Mouse (Mus musculus) lung, adult 2 months (tissue): Measurements from ENCODE around the gene Bax. TPM values are rescaled to one million over a fixed set of nuclear protein-coding genes. Genes with fewer than 3 reads are reported as not detected.

Experiments
- DNase-seq: peaks from one replicate; pipeline ENCODE4 v3.0.0; 2022
- H3K4me1 ChIP-seq: fragments of 200-500 bp; 2 replicates; pipeline ENCODE4 v1.6.1; 2011; ENCODE audit warnings: low read length; ENCODE audit not compliant: control insufficient read depth, insufficient read depth
- H3K4me3 ChIP-seq: fragments of 200-500 bp; replicated peaks from 2 replicates; pipeline ENCODE3; 2011; ENCODE audit warnings: low read depth, mild to moderate bottlenecking, control low read depth, low read length; ENCODE audit errors: extremely low read depth
- CTCF ChIP-seq: fragments of 200-500 bp; IDR thresholded peaks from 2 replicates; pipeline ENCODE4 v1.5.1; 2011; ENCODE audit warnings: mild to moderate bottlenecking, low read length, control low read depth; ENCODE audit not compliant: insufficient read depth
- POLR2A ChIP-seq: fragments of 200-500 bp; IDR thresholded peaks from 2 replicates; pipeline ENCODE4 v1.6.1; 2011; ENCODE audit warnings: low read depth, mild to moderate bottlenecking, control low read depth, low read length, borderline replicate concordance; ENCODE audit errors: extremely low read depth
- WGBS: fragments of 180-500 bp; shearing (Covaris S2); methylation state at CpG from one replicate; pipeline ENCODE4 v1.1.7; 2018; 5-methylcytosine and 5-hydroxymethylcytosine counted together
- polyA plus RNA-seq: library from polyadenylated mRNA; depleted of rRNA; stranded (reverse); fragments of >200 nt; gene quantifications from 2 replicates; pipeline ENCODE4 v1.2.3, GENCODE M21; 2012

Gene Bax
- polyA plus RNA-seq, 1 experiment: 128 TPM

DNA sequence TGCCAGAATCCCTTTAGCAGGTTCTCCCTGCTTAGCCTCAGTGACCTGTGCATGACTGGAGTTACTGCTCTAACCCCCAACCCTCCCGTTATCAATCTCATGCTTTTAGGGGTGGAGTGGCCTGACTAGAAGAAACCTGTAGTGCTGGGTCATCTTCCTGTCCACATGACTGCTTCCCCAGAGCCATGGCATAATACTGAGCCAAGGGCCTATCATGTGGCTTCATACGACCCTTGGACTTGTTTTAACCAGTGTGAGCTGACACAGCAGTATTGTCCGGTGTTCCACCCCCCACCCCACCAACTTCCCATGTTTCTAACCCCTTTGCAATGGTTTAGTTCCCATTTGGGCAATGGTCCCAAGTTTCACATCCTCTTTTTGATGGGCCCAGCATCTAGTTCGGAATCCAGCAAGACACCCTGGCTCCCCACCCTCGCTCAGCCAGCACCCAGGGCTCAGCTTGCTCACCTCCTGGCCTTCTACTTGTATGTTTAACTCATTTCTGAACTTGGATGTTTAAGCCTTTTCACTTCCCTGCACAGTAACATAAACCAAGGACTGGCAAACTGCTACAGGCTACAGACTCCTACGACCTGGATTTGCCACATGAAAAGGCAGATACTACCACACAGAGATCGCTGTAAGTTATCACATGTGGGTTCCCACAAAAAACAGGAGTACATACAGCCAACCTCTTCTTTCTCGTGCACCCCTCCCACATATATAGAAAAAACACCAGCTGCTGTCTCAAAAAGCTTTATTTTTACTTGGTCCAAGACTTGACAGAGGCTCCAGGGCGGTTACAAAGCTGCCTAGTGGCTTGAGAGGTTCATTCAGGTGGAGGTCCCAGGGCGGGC, 9.3 kb downstream of the Bax start:
- Histone ChIP-seq H3K4me3 (peak overlapping the region; percentile 39), H3K4me1 (peaks cover 6% of the 10 kb centered on the region)
- 36% methylated on average over 10 of the region's 10 CpGs for WGBS
- no peak for DNase-seq
- TF ChIP-seq CTCF (no peak), POLR2A (peak; percentile 48; the same call in 1 of the 2 replicates)

GRCm38 (mm10) chr7:45456721-45457203, 9.9 kb downstream of the Bax start:
- 35% methylated on average over 9 of the region's 9 CpGs for WGBS
- no peak overlapping the region for H3K4me3 ChIP-seq
- peaks cover 6% of the 10 kb centered on the region for H3K4me1 ChIP-seq
- DNase-seq: no peak
- TF ChIP-seq CTCF (no peak), POLR2A (no peak)

- no peak for DNase-seq
- WGBS: 74% methylated on average over 13 of the region's 13 CpGs
- peaks cover 6% of the 10 kb centered on the region for H3K4me1 ChIP-seq
- 0 out of 2 replicates have a peak, but pooled peaks have one; percentile 19 for TF ChIP-seq POLR2A
- no peak for TF ChIP-seq CTCF
- no peak overlapping the region for H3K4me3 ChIP-seq
Measured at GRCm38 (mm10) chr7:45455932-45456696, 10.6 kb downstream of the Bax start.

DNA sequence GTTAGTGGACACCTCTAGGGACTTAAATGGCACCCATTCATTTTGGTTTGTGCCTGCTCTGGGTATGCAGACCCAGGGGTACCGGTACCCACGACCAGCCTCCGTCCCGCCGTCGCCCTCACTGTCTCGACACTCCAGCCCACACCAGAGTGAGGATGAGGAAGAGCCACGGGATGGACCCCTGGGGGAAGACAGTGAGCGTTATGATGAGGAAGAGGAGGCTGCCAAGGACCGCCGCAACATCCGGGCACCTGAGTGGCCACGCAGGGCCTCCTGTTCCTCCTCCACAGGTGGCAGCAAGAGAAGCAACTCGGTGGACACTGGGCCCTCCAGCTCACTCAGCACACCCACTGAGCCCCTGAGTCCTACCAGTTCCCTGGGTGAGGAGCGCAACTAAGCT, 11.7 kb downstream of the Bax start:
- no peak overlapping the region for H3K4me3 ChIP-seq
- no peak for DNase-seq
- TF ChIP-seq POLR2A: no peak
- no peak for TF ChIP-seq CTCF
- H3K4me1 ChIP-seq: peaks cover 3% of the 10 kb centered on the region; the same call in 1 of the 2 replicates
- WGBS: 87% methylated on average over 15 of the region's 15 CpGs

- Histone ChIP-seq H3K4me3 (no peak overlapping the region), H3K4me1 (no peaks in the 10 kb centered on the region; the same call in 1 of the 2 replicates)
- WGBS: 55% methylated on average over 23 of the region's 23 CpGs
- TF ChIP-seq POLR2A: no peak
- peak; percentile 76 for TF ChIP-seq CTCF
- peak; percentile 75 for DNase-seq
Measured at GRCm38 (mm10) chr7:45451344-45451982, 15.2 kb downstream of the Bax start.

- Histone ChIP-seq H3K4me1 (no peaks in the 10 kb centered on the region; the same call in 1 of the 2 replicates), H3K4me3 (no peak overlapping the region)
- WGBS: 81% methylated on average over 1 of the region's 1 CpGs
- TF ChIP-seq CTCF (no peak), POLR2A (no peak)
- no peak for DNase-seq
Measured at GRCm38 (mm10) chr7:45449974-45450373, 16.7 kb downstream of the Bax start.

DNA sequence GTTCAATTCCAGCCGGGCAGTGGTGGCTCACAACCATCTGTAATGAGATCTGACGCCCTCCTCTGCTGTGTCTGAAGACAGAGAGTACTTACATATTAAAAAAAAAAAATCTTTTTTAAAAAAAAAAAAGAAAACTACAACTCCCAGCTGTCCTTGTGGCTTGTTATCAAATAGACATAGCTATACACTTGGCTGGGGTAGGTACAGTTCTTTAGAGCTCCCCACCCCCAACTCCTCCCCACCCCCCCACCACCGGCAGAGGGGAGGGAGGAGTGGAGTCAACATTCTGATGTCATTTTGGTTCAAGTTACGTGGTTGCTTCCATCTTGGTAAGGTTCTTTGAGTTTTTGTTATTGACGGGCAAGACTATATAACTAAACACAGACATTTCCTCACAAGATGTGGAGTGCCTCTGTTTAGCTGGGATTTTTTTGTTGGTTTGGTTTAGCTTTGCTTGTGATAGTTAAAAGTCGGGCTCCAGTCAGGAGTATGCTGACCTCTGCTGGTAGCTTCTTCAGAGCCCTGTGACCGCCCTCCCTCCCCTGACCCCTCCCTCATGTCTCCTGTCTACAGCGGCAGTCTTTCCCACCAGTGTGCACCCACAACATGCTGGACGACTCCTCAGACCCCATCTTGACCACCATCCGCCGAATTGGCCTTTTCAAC, 19.2 kb downstream of the Bax start:
- TF ChIP-seq POLR2A (no peak), CTCF (peak; percentile 53)
- Histone ChIP-seq H3K4me3 (no peak overlapping the region), H3K4me1 (no peaks in the 10 kb centered on the region; the same call in 1 of the 2 replicates)
- no peak for DNase-seq
- WGBS: 36% methylated on average over 11 of the region's 11 CpGs

DNA sequence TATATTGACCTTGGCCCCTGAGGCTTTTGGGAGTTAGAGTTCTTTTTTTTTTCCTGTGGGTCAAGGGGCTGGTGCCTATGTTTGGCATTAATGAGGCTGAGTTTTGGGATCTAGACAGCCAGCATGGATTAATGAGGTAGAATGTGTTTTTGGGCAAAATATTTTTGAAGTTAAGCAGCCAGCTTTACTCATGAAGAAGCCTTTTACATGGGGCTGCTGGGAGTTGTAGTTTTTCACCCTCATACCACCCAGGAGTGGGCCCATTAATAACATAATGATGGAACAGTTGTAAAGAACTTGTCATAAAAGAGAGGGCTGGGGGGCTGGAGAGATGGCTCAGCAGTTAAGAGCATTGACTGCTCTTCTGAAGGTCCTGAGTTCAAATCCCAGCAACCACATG, 20.1 kb downstream of the Bax start:
- no peak for TF ChIP-seq CTCF
- no peak for TF ChIP-seq POLR2A
- Histone ChIP-seq H3K4me3 (no peak overlapping the region), H3K4me1 (no peaks in the 10 kb centered on the region; the same call in 1 of the 2 replicates)
- no peak for DNase-seq
